Mouse (Mus musculus): ENCODE measurements at regions not wholly inside any gene's neighbourhood (a gene's known extent, or its start where the extent isn't known, plus 50 kb on each side); places are given as distances from the start of the nearest gene placed in this dataset.

DNA sequence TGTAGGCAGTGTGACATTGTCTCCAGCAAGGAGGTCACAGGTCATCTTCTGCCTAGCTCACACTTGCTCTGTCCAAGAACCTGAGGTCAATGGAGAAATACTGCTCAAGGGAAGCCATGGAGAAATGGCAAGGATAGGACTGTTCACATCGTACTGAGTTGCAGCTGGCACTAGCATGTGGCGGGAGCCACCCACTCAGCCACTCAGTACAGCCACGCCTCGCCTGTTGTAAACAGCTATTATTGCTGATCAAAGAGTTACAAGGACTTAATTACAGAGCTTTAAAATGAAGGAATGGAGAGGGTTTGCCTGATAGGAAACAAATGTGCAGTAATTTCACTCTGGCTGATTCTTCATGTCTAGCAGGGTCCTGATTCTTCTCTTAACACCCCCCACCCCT is 64.8 kb downstream of the Dll1 start:
- ATAC-seq: peak; percentile 85
- H3K9me3 ChIP-seq (replicated peaks; ENCODE audit: control insufficient read depth, low read length): no peaks in the 10 kb centered on the region
- no peak overlapping the region for H3K4me2 ChIP-seq (ENCODE audit: low read length)
- H3K27ac ChIP-seq (ENCODE audit: low read depth, low read length): no peak overlapping the region
- 44% methylated on average over 4 of the region's 4 CpGs for WGBS
- H3K4me3 ChIP-seq (ENCODE audit: low read depth, low read length): no peak overlapping the region
- DNase-seq (ENCODE audit: low spot score): peak; percentile 49
- H3K4me1 ChIP-seq (ENCODE audit: control insufficient read depth, insufficient read depth, low read length): no peaks in the 10 kb centered on the region
- no peak overlapping the region for H3K9ac ChIP-seq (ENCODE audit: low read length)
- no peaks in the 10 kb centered on the region for H3K27me3 ChIP-seq (replicated peaks; ENCODE audit: control insufficient read depth, insufficient read depth, low read length)
- no peaks in the 10 kb centered on the region for H3K36me3 ChIP-seq (ENCODE audit: control insufficient read depth, insufficient read depth, low read length)

- H3K4me2 ChIP-seq (ENCODE audit: low read length): no peak overlapping the region
- no peaks in the 10 kb centered on the region for H3K36me3 ChIP-seq (ENCODE audit: control insufficient read depth, insufficient read depth, low read length)
- ATAC-seq: no peak
- WGBS: 77% methylated on average over 2 of the region's 2 CpGs
- H3K9ac ChIP-seq (ENCODE audit: low read length): no peak overlapping the region
- H3K4me3 ChIP-seq (ENCODE audit: low read depth, low read length): no peak overlapping the region
- H3K9me3 ChIP-seq (replicated peaks; ENCODE audit: control insufficient read depth, low read length): no peaks in the 10 kb centered on the region
- H3K27me3 ChIP-seq (replicated peaks; ENCODE audit: control insufficient read depth, insufficient read depth, low read length): no peaks in the 10 kb centered on the region
- DNase-seq (ENCODE audit: low spot score): no peak
- H3K27ac ChIP-seq (ENCODE audit: low read depth, low read length): no peak overlapping the region
- no peaks in the 10 kb centered on the region for H3K4me1 ChIP-seq (ENCODE audit: control insufficient read depth, insufficient read depth, low read length)
These were observed 66.2 kb downstream of the Dll1 start for GRCm38 (mm10) chr17:15310465-15310864.

- Histone ChIP-seq H3K27ac (ENCODE audit: low read depth, low read length) (no peak overlapping the region), H3K36me3 (ENCODE audit: control insufficient read depth, insufficient read depth, low read length) (no peaks in the 10 kb centered on the region), H3K9me3 (replicated peaks; ENCODE audit: control insufficient read depth, low read length) (no peaks in the 10 kb centered on the region), H3K9ac (ENCODE audit: low read length) (no peak overlapping the region), H3K27me3 (replicated peaks; ENCODE audit: control insufficient read depth, insufficient read depth, low read length) (no peaks in the 10 kb centered on the region), H3K4me2 (ENCODE audit: low read length) (no peak overlapping the region), H3K4me1 (ENCODE audit: control insufficient read depth, insufficient read depth, low read length) (no peaks in the 10 kb centered on the region), H3K4me3 (ENCODE audit: low read depth, low read length) (no peak overlapping the region)
- DNase-seq (ENCODE audit: low spot score): no peak
- ATAC-seq: no peak
- 55% methylated on average over 1 of the region's 1 CpGs for WGBS
These were observed 74.6 kb downstream of the Dll1 start for GRCm38 (mm10) chr17:15302110-15302509.

DNA sequence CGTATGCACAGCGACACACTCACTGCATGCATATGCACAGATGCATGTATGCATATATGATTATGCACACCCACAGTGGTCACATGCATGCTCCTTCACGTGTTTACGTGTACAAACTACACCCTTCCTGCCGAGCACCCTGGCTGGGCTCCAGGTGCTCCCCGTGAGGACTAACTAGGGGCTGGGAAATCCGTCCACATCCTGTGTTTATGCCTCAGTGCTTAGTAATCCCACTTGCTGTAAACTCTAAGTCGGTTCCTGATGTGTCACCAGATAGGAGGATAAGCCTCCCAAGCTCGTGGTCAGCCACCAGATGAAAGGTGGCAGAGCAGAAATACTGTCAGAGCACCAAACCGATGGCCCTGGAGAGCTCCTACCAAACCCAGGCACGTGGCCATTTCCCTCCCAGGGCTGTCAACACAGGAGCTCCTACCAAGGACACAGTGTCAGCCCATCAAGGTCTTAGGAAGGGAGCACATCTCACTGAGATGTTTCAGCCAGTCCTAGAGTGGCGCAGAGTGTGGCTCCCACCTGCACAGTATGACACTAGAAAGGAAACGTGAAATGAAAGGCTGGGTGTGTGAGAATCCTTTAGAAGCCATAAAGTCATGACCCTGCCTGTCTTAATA is 76.8 kb downstream of the Dll1 start:
- Histone ChIP-seq H3K9me3 (replicated peaks; ENCODE audit: control insufficient read depth, low read length) (no peaks in the 10 kb centered on the region), H3K27ac (ENCODE audit: low read depth, low read length) (no peak overlapping the region), H3K27me3 (replicated peaks; ENCODE audit: control insufficient read depth, insufficient read depth, low read length) (no peaks in the 10 kb centered on the region), H3K4me3 (ENCODE audit: low read depth, low read length) (no peak overlapping the region), H3K4me1 (ENCODE audit: control insufficient read depth, insufficient read depth, low read length) (no peaks in the 10 kb centered on the region), H3K9ac (ENCODE audit: low read length) (no peak overlapping the region), H3K36me3 (ENCODE audit: control insufficient read depth, insufficient read depth, low read length) (no peaks in the 10 kb centered on the region), H3K4me2 (ENCODE audit: low read length) (no peak overlapping the region)
- WGBS: 83% methylated on average over 13 of the region's 13 CpGs
- DNase-seq (ENCODE audit: low spot score) (no peak), ATAC-seq (no peak)

GRCm38 (mm10) chr17:15294165-15294585 is 82.5 kb downstream of the Dll1 start:
- Histone ChIP-seq H3K4me3 (ENCODE audit: low read depth, low read length) (no peak overlapping the region), H3K9ac (ENCODE audit: low read length) (no peak overlapping the region), H3K9me3 (replicated peaks; ENCODE audit: control insufficient read depth, low read length) (no peaks in the 10 kb centered on the region), H3K27me3 (replicated peaks; ENCODE audit: control insufficient read depth, insufficient read depth, low read length) (no peaks in the 10 kb centered on the region), H3K36me3 (ENCODE audit: control insufficient read depth, insufficient read depth, low read length) (no peaks in the 10 kb centered on the region), H3K27ac (ENCODE audit: low read depth, low read length) (no peak overlapping the region), H3K4me2 (ENCODE audit: low read length) (no peak overlapping the region), H3K4me1 (ENCODE audit: control insufficient read depth, insufficient read depth, low read length) (no peaks in the 10 kb centered on the region)
- 19% methylated on average over 5 of the region's 5 CpGs for WGBS
- no peak for ATAC-seq
- no peak for DNase-seq (ENCODE audit: low spot score)

DNA sequence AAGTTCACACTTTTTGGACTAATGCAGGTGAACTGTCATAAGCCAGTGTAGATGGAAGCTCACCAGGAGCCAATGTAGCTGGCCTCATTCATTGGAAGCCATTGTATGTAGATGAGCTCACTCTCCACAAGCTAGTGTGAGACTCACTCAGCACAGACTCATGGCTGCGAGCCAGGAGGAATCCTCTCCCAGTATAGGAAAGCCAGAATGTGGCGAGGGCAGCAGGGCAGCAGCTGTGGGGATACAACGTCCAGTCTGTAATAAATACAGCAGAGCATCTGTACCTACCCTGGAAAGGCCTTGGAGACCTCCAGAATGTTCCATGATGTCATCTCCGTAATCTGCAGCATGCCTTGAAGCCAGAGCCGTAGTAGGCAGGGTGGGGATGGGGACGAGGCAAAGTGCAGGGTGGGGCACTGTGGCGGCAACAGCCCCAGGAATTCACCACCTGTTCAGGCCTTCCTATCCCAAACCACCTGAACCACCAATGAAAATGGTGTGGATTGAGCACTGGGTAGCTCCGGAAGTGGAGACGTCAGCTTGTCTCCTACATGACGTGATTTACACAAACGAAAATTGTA is 84.1 kb downstream of the Dll1 start:
- no peaks in the 10 kb centered on the region for H3K4me1 ChIP-seq (ENCODE audit: control insufficient read depth, insufficient read depth, low read length)
- H3K27me3 ChIP-seq (replicated peaks; ENCODE audit: control insufficient read depth, insufficient read depth, low read length): no peaks in the 10 kb centered on the region
- no peak; the same call in 1 of the 2 replicates for ATAC-seq
- no peak overlapping the region for H3K9ac ChIP-seq (ENCODE audit: low read length)
- no peak overlapping the region for H3K4me2 ChIP-seq (ENCODE audit: low read length)
- no peak for DNase-seq (ENCODE audit: low spot score)
- H3K9me3 ChIP-seq (replicated peaks; ENCODE audit: control insufficient read depth, low read length): no peaks in the 10 kb centered on the region
- 84% methylated on average over 11 of the region's 11 CpGs for WGBS
- no peak overlapping the region for H3K27ac ChIP-seq (ENCODE audit: low read depth, low read length)
- no peak overlapping the region for H3K4me3 ChIP-seq (ENCODE audit: low read depth, low read length)
- no peaks in the 10 kb centered on the region for H3K36me3 ChIP-seq (ENCODE audit: control insufficient read depth, insufficient read depth, low read length)

DNA sequence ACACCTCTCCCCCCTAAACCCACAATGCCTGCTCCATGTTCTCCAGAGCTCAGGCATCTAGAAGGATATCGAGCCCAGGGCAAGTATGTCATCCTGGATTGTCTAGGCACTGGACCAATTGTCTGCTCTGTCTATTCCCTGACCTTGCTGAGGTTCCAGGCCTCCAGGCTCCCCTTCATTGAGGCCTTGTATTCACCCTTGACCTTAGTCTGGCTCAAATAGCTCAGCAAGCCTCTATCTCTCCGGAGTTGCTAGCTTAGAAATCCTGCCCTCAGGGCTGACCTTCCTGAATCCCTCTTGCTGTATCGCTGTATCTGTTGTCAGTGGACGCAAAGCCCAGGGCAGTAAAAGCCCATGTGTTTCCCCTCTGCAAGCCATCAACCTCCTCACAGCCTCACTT is 85.0 kb downstream of the Dll1 start:
- Histone ChIP-seq H3K4me2 (ENCODE audit: low read length) (no peak overlapping the region), H3K36me3 (ENCODE audit: control insufficient read depth, insufficient read depth, low read length) (no peaks in the 10 kb centered on the region), H3K9ac (ENCODE audit: low read length) (no peak overlapping the region), H3K9me3 (replicated peaks; ENCODE audit: control insufficient read depth, low read length) (no peaks in the 10 kb centered on the region), H3K27me3 (replicated peaks; ENCODE audit: control insufficient read depth, insufficient read depth, low read length) (no peaks in the 10 kb centered on the region), H3K4me1 (ENCODE audit: control insufficient read depth, insufficient read depth, low read length) (no peaks in the 10 kb centered on the region), H3K4me3 (ENCODE audit: low read depth, low read length) (no peak overlapping the region), H3K27ac (ENCODE audit: low read depth, low read length) (no peak overlapping the region)
- 79% methylated on average over 4 of the region's 4 CpGs for WGBS
- no peak for ATAC-seq
- DNase-seq (ENCODE audit: low spot score): no peak

DNA sequence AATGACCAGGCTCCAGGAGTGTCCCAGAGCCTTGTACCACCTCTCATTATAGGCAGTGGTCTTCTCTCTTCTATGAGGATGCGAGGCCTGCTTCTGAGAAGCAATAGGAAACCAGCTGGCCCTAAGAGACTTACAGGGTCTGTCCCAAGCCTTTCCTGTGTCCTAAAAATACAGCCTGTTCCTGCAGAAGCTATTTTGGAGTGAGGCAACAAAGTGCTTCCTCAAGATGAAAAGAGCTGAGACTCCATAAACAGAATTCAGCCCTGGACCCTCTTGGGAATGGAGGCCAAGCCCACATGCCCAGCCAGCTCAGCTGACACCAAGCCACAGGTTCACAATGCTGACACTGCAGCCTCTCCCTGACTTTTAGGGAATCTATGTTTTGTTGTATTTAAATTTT is 86.3 kb downstream of the Dll1 start:
- no peaks in the 10 kb centered on the region for H3K27me3 ChIP-seq (replicated peaks; ENCODE audit: control insufficient read depth, insufficient read depth, low read length)
- H3K36me3 ChIP-seq (ENCODE audit: control insufficient read depth, insufficient read depth, low read length): no peaks in the 10 kb centered on the region
- H3K9ac ChIP-seq (ENCODE audit: low read length): no peak overlapping the region
- H3K4me2 ChIP-seq (ENCODE audit: low read length): no peak overlapping the region
- 90% methylated on average over 1 of the region's 1 CpGs for WGBS
- no peaks in the 10 kb centered on the region for H3K9me3 ChIP-seq (replicated peaks; ENCODE audit: control insufficient read depth, low read length)
- peaks cover 7% of the 10 kb centered on the region for H3K4me1 ChIP-seq (ENCODE audit: control insufficient read depth, insufficient read depth, low read length)
- no peak overlapping the region for H3K4me3 ChIP-seq (ENCODE audit: low read depth, low read length)
- H3K27ac ChIP-seq (ENCODE audit: low read depth, low read length): no peak overlapping the region
- DNase-seq (ENCODE audit: low spot score): no peak
- no peak for ATAC-seq

DNA sequence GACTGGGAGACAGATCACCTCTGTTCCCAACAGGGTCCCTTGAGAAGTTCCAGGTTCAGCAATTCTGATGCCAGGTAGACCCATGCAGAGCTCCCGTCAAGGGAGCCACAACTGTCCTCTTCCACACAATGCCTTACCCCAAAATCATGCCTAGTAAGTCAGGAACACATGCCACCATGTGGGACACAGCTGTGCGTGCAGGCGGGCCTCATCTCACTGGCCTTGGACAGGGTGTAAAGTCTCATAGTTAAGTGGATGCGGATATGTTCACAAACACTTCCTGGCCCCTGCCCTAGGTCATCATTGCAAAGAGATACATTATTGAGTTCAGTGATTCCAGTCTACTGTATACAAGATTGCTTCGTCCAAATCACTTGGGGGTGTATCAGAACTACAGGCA is 87.6 kb downstream of the Dll1 start:
- Histone ChIP-seq H3K27ac (ENCODE audit: low read depth, low read length) (no peak overlapping the region), H3K9me3 (replicated peaks; ENCODE audit: control insufficient read depth, low read length) (no peaks in the 10 kb centered on the region), H3K27me3 (replicated peaks; ENCODE audit: control insufficient read depth, insufficient read depth, low read length) (no peaks in the 10 kb centered on the region), H3K4me1 (ENCODE audit: control insufficient read depth, insufficient read depth, low read length) (peaks cover 13% of the 10 kb centered on the region), H3K36me3 (ENCODE audit: control insufficient read depth, insufficient read depth, low read length) (no peaks in the 10 kb centered on the region), H3K4me2 (ENCODE audit: low read length) (no peak overlapping the region), H3K9ac (ENCODE audit: low read length) (no peak overlapping the region), H3K4me3 (ENCODE audit: low read depth, low read length) (no peak overlapping the region)
- 94% methylated on average over 5 of the region's 5 CpGs for WGBS
- ATAC-seq: no peak
- no peak for DNase-seq (ENCODE audit: low spot score)
